Mouse (Mus musculus) olfactory bulb, adult 2 months (tissue): ENCODE data around the gene Katnbl1.
A peak's percentile ranks its signal among the peaks of the same experiment; 100 is the strongest.

Experiments
- CTCF ChIP-seq: fragments of 200-500 bp; IDR thresholded peaks from 2 replicates; pipeline ENCODE4 v1.5.1; 2012; ENCODE audit warnings: low read depth, mild to moderate bottlenecking, low read length, moderate library complexity; ENCODE audit not compliant: insufficient read depth
- POLR2A ChIP-seq: fragments of 200-500 bp; IDR thresholded peaks from 2 replicates; pipeline ENCODE4 v1.6.1; 2012; ENCODE audit warnings: mild to moderate bottlenecking, low read depth, low read length, moderate library complexity; ENCODE audit not compliant: insufficient read depth

GRCm38 (mm10) chr2:112454862-112455564 is 76.0 kb downstream of the Katnbl1 start, which contains the start of gene Emc7:
- TF ChIP-seq CTCF (no peak), POLR2A (peak; percentile 87)
